Mouse (Mus musculus): Measurements from ENCODE around the gene Slc31a2.

Gene Slc31a2

DNA sequence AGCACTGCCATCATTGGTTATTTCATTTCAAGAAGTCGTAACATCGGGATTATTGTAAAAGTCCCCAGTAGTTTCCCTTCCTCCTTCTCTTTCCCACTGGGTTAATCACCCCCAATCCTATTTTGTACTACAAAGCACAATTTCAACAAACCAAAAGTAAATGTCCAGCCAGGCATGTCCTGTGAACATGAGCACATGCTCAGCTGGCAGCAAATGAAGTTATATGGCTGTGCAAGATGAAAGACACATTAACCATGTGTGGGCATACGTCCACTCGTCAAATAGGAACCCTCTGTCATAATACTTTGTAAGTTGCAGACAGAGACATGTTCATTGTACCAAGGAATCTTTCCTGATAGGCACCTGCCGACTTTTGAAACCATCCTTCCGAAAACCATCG is 20.6 kb downstream of the Slc31a2 start:
- no peak for DNase-seq

GRCm38 (mm10) chr4:62285576-62285975 is 23.2 kb downstream of the Slc31a2 start:
- DNase-seq, result no peak

DNA sequence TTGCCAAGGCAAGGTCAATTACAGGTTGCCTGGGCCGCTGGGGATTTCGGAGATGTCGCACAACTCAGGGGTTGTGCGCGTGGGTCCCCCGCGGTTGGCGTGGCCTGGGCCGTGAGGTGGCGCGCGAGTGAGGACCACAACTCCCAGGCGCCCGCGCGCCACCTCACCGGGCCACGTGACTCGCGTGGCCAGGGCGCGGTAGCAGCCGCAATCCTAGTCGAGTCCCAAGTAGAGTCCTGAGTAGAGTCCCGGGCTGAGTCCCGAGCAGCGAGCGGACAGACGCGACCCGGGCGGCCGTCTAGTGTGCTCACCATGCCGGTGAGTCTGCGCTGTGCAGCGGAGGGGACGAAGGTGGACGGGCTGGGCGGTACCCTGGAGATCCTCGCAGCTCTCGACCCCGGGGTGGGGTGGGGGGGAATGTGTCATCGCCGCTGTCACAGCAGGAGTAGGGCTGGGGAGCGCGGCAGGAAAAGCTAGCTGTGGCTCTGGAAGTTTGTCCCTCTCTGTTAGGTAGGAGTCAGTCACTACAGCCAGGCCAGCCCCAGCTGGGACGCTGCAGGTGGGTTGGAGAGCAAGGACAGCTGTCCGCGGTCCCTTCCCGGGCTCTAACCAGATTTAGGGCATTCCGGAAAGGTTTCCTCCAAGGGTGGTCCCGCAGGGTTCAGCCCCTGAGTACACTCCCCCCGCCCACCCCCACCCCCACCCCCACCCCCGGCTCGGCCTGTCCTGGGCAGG is 24.1 kb downstream of the Slc31a2 start:
- DNase-seq, result peak; percentile 75 to 76

DNA sequence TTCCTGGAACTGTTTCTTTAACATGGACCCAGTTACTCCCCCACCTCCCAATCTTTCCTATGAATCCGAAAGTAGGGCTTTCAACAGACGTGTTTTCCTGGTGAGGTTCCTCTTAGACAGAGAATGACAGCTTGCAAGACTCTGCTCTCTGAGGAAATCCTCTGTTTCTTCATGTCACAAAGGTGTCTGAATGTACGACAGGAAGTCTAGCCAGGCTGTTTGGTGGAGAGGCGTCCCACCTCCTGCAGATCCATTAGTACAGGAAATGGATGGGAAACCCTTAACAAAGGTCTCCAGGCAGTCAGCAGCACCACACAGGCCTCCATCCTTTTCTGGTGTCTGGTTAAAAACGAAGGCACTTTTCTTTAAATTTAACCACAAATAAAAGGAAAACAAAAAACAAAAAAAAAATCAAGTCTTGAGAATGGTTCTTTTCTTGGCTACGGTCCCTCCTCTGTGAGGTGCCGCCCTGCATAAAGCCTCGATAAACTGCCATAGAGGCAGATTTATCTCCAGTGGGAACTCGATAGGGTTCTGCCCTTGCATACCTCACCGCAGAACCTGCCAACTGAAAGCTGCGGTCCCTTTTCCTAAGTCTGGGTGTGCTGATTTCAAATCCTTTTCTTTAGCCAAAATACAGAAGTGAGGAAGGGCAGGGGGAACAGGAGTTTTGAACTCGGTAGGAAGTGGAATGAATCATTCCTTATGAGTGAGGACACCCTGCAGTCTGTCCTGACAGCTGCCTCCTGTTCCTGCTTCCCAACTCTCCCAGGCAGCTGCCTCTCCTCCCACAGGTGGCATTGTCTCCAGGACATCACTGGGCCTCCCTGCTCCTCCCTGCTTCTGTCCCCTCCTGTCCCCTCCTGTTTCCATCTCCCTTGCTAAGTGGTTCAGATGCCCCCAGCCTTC is 24.9 kb downstream of the Slc31a2 start:
- DNase-seq, result peak; percentile 24 to 28

GRCm38 (mm10) chr4:62289226-62289625 is 26.9 kb downstream of the Slc31a2 start:
- DNase-seq, result no peak

DNA sequence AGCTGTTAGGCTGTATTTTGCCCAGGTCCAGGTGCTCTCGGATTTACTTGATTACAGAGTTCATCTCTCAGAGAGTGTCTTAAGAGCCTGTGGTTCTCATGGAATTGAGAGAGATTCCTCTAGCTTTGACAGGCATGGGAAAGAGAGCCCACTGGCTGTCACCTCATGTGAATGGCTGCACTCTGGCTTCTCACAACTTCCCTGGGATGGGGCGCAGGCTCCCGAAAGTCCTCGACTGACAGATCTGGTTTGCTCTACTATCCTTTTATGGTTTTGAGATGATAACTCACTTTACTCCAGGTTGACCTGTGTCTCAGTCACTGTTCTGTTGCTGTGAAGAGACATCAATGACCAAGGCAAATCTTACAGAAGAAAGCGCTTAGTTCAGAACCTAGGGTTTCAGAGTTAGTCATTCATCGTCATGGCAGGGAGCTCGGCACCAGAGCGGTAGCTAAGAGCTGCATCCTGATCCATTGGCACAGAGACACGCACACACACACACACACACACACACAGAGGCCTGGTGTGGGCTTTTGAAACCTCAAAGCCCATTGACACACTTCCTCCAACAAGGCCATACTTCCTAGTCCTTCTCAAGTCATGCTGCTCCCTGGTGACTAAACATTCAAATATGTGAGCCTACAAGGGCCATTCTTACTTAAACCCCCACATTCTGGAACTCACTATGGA is 28.6 kb downstream of the Slc31a2 start:
- DNase-seq, result no peak

- DNase-seq, result no peak
Observed at GRCm38 (mm10) chr4:62292461-62293180, 30.3 kb downstream of the Slc31a2 start.

- DNase-seq, result no peak
Observed at GRCm38 (mm10) chr4:62293219-62293861, 31.0 kb downstream of the Slc31a2 start.

GRCm38 (mm10) chr4:62294741-62295140 is 32.4 kb downstream of the Slc31a2 start:
- peak; percentile 19 to 21 for DNase-seq

GRCm38 (mm10) chr4:62297280-62298130 is 35.1 kb downstream of the Slc31a2 start:
- no peak for DNase-seq

DNA sequence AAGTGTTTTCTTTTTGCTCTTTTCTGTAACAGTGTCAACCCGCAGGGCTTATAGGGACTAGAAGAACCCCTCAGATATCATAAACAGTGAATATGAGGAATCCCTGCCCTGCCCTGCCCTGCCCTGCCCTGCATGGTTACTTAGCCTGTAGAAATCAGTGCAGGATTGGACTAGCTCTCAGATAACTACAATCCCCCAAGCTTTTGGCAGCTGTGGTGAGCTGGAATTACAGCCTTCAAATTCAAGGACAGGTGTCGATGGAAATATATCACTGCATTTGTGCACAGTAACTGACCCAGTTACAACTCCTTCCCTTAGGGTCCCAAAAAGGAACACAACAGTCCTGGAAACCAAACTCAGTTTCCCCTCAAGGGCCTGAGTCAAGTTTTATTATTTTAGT is 37.6 kb downstream of the Slc31a2 start:
- no peak for DNase-seq

- DNase-seq, result no peak
Observed at GRCm38 (mm10) chr4:62302795-62303194, 40.4 kb downstream of the Slc31a2 start.

- DNase-seq, result no peak
Observed at GRCm38 (mm10) chr4:62303288-62303687, 40.9 kb downstream of the Slc31a2 start.

DNA sequence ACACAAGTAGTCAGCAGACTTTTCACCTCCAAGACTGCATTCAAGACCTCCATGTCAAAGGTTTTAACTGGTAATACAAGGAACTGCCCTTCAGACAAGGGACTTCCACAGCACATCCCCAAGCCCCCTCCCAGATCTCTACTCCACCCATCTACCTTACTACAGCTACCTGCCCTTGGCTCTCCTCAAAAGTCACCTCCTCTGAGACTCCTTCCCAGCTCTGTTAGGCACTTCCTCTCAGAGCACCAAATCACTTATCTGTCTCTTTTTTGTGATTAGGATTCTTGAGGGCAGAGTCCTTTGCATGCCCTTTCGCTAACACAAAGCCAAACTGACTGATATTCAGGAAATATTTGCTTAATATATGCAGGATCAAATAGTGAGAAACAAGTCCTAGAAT is 43.9 kb downstream of the Slc31a2 start:
- no peak for DNase-seq

DNA sequence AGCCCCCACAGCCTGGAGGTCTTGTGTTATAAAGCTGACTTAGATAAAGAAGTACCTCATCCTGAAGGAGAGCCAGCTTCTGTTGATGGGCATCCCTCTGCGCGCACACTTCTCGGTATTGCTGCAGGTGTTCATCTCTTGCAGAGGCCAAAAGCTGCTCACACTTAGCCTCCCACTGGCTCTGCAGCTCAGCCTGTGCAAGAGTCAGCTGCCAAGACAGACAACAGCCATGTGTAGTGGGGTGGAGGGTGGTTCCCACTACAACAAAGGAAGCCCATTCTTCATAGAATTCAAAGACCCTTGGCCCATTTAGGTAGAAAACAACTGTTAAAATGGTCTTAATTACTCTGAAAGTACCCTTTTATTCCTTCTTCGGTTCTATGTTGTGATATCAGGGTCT is 44.5 kb downstream of the Slc31a2 start:
- no peak for DNase-seq

DNA sequence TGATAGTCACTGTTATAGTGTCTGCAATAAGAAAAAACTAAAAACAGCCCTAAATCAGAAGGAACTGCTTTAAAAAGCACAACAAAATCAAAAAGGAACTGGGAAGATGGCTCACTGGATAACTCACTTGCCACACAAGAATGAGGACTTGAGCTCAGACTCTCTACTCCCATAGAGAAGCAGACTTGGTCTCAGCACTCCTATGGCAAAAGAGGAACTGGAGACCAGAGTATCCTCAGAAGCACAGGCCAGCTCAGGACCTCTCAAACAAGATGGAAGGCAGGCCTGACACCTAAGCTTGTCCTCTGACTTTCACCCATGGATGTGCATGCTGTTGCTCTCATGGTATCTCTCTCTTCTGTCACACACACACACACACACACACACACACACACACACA is 46.0 kb downstream of the Slc31a2 start:
- DNase-seq, result no peak

DNA sequence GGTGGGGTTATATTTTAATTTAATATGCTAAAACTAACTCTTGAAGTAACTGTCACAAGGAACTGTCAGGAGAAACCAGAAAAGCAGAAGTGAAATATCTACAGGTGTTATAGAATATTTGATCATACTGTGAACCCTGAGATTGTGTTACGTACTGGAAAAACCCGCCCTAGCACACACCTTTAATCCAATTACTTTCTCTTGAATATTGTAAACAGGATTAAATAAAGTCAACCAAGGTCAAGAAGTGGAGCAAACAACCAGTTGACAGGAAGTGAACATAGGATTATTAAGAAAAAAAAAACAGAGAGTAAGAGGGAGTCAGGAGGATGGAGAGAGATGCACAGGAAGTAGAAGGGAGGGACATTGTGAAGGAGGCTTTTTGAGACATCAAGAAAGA is 50.5 kb downstream of the Slc31a2 start:
- no peak for DNase-seq

DNA sequence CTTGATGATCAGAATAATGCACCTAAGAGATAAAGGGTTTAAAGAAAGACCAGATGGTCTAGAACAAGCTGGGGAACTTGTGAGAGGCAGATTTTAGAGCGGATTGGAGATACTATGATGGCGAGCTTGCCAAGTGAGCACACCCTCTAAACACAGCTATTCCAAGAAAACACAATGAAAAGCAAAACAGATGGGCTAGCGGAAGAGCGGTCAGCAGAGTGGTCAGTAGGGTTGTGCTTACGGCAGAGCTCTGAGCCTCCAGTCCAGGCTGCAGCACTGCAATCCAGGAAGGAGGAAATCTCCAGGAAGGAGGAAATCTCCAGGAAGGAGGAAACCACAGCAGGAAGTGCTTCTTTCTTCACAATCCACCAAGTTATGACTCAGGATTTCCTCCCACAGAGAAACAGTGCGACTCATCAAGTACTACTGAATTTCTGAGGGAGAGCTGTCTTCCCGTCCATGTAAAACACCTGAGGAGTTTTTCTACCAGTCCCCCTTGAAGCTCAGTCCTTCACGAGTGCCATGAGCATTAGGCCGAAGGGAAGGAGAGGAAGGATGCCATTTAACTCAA is 51.4 kb downstream of the Slc31a2 start:
- no peak for DNase-seq

DNA sequence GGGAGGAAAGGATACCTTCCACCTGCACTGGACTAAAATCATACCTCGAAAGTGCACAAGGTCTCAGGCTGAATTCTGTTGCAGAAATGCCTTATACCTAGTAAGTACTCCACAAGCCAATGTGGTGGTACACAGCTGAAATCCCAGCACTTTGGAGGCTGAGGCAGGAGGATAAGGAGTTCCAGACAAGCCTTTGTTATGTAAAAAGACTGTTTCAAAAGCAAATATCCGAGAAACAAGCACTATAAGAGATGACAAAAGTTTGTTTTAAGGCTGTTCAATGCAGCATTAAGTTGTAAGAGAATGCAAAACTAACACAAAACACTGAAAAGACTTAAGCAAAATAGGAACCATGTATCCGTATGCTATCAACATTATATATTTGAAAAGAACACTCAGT is 52.2 kb downstream of the Slc31a2 start:
- DNase-seq, result no peak

DNA sequence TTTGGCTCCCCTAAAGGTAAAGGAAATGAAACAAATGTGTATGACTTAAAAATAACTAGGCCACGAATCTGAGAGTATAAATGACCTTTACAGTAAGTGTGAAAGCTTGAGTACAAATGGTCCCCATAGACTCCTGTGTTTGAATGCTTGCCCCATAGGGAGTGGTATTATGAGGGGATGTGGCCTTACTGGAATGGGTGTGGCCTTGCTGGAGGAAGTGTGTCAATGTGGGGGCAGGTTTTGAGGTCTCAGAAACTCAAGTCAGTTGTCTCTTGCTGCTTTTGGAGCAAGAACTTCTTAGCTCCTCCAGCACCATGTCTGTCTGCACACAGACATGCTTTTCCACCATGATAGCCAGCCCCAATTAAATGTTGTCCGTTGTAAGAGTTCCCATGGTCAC is 54.1 kb downstream of the Slc31a2 start:
- DNase-seq, result no peak

- no peak for DNase-seq
Observed at GRCm38 (mm10) chr4:62318294-62318693, 55.9 kb downstream of the Slc31a2 start.
